Mouse (Mus musculus) CH12.LX (cell line): ENCODE data around the gene Mroh2a. TPM values are rescaled to one million over a fixed set of nuclear protein-coding genes. Genes with fewer than 3 reads are reported as not detected.

Source experiments
- DNase-seq: peaks from one replicate; pipeline ENCODE4 v3.0.0-alpha.2; 2013; ENCODE audit errors: extremely low read depth
- H3K27ac ChIP-seq: 2 replicates; pipeline ENCODE4 v1.5.1; 2012; ENCODE audit warnings: low read depth, mild to moderate bottlenecking, control low read depth, moderate library complexity; ENCODE audit not compliant: insufficient read depth
- H3K27me3 ChIP-seq: replicated peaks from 2 replicates; pipeline ENCODE3; 2012; ENCODE audit warnings: inconsistent platforms
- H3K36me3 ChIP-seq, 2 experiments: replicated peaks in 1 of 2; 2 replicates each; pipeline versions ENCODE3 to v1.6.1; 2012; ENCODE audit warnings: inconsistent platforms in 1 of 2, low read length in 1 of 2, mild to moderate bottlenecking in 1 of 2, mixed read lengths in 1 of 2, moderate library complexity in 1 of 2; ENCODE audit not compliant: control insufficient read depth in 1 of 2, insufficient read depth in 1 of 2
- H3K4me1 ChIP-seq, 2 experiments: 2 replicates each; pipeline ENCODE4 v1.6.1; 2012; ENCODE audit warnings: inconsistent platforms in 1 of 2, moderate library complexity in 1 of 2; ENCODE audit not compliant: insufficient read depth in 2 of 2, control insufficient read depth in 1 of 2
- H3K4me2 ChIP-seq: 2 replicates; pipeline ENCODE4 v1.6.1; 2012; ENCODE audit warnings: low read depth, mild to moderate bottlenecking, control low read depth; ENCODE audit not compliant: poor library complexity, insufficient read depth, severe bottlenecking
- H3K4me3 ChIP-seq, 3 experiments: fragments of 150-350 bp in 1 of 3; sonication (generic) in 1 of 3; replicated peaks in 1 of 3; 2 replicates each; pipeline versions ENCODE3 to v1.5.1; 2011 to 2012; ENCODE audit warnings: low read depth in 2 of 3, low read length in 2 of 3, mild to moderate bottlenecking in 2 of 3, moderate library complexity in 2 of 3, control low read depth in 1 of 3, improper control_type of control experiment in 1 of 3, inconsistent platforms in 1 of 3, mixed read lengths in 1 of 3; ENCODE audit not compliant: poor library complexity in 1 of 3
- H3K79me2 ChIP-seq: replicated peaks from 2 replicates; pipeline ENCODE4 v1.6.1; 2012; ENCODE audit warnings: mild to moderate bottlenecking, moderate library complexity; ENCODE audit not compliant: control insufficient read depth, poor library complexity, insufficient read depth, severe bottlenecking; ENCODE audit errors: extremely low read depth
- H3K9ac ChIP-seq: 2 replicates; pipeline ENCODE4 v1.6.1; 2012; ENCODE audit warnings: low read depth, mild to moderate bottlenecking, control low read depth, moderate library complexity; ENCODE audit not compliant: insufficient read depth
- H3K9me3 ChIP-seq: replicated peaks from 2 replicates; pipeline ENCODE3; 2012; ENCODE audit warnings: low read length, inconsistent platforms, mixed read lengths
- BHLHE40 ChIP-seq: IDR thresholded peaks from 2 replicates; pipeline ENCODE4 v1.6.1; 2011; ENCODE audit warnings: mild to moderate bottlenecking, low read depth, low read length, improper control_type of control experiment
- CHD2 ChIP-seq: IDR thresholded peaks from 2 replicates; pipeline ENCODE4 v1.6.1; 2011; ENCODE audit warnings: low read length, improper control_type of control experiment
- CTCF ChIP-seq, 2 experiments: IDR thresholded peaks in 1 of 2; conservative IDR thresholded peaks in 1 of 2; 2 replicates each; pipeline ENCODE4 v1.5.1; 2011 to 2012; ENCODE audit warnings: low read depth in 2 of 2, low read length in 2 of 2, improper control_type of control experiment in 1 of 2, inconsistent platforms in 1 of 2, mild to moderate bottlenecking in 1 of 2, moderate library complexity in 1 of 2
- E2F4 ChIP-seq: IDR thresholded peaks from 2 replicates; pipeline ENCODE4 v1.6.1; 2011; ENCODE audit warnings: low read depth, low read length, improper control_type of control experiment; ENCODE audit not compliant: insufficient replicate concordance
- EP300 ChIP-seq: IDR thresholded peaks from 2 replicates; pipeline ENCODE4 v1.6.1; 2011; ENCODE audit warnings: low read length, improper control_type of control experiment
- IRF4 ChIP-seq: IDR thresholded peaks from 2 replicates; pipeline ENCODE4 v1.6.1; 2014; ENCODE audit warnings: low read depth, mild to moderate bottlenecking, inconsistent platforms, low read length, improper control_type of control experiment
- JUN ChIP-seq: IDR thresholded peaks from 2 replicates; pipeline ENCODE4 v1.6.1; 2011; ENCODE audit warnings: low read depth, mild to moderate bottlenecking, low read length, improper control_type of control experiment, moderate library complexity; ENCODE audit not compliant: insufficient read depth
- KAT2A ChIP-seq: IDR thresholded peaks from 2 replicates; pipeline ENCODE4 v1.6.1; 2012; ENCODE audit warnings: low read length, improper control_type of control experiment, inconsistent platforms; ENCODE audit not compliant: insufficient replicate concordance
- MAFK ChIP-seq: IDR thresholded peaks from 2 replicates; pipeline ENCODE4 v1.6.1; 2011; ENCODE audit warnings: low read length, improper control_type of control experiment; ENCODE audit not compliant: insufficient replicate concordance
- MEF2A ChIP-seq: IDR thresholded peaks from 2 replicates; pipeline ENCODE4 v1.6.1; 2014; ENCODE audit warnings: low read depth, mild to moderate bottlenecking, inconsistent platforms, low read length, improper control_type of control experiment, borderline replicate concordance
- PAX5 ChIP-seq: IDR thresholded peaks from 2 replicates; pipeline ENCODE4 v1.6.1; 2012; ENCODE audit warnings: low read length, inconsistent platforms, mixed read lengths
- POLR2A ChIP-seq: IDR thresholded peaks from 2 replicates; pipeline ENCODE4 v1.6.1; 2011; ENCODE audit warnings: low read depth, mild to moderate bottlenecking, improper control_type of control experiment, low read length
- RAD21 ChIP-seq: IDR thresholded peaks from 2 replicates; pipeline ENCODE4 v1.6.1; 2011; ENCODE audit warnings: low read depth, mild to moderate bottlenecking, low read length, improper control_type of control experiment, moderate library complexity
- SMC3 ChIP-seq: IDR thresholded peaks from 2 replicates; pipeline ENCODE4 v1.6.1; 2011; ENCODE audit warnings: low read depth, low read length, improper control_type of control experiment
- TBP ChIP-seq: conservative IDR thresholded peaks from 2 replicates; pipeline ENCODE4 v1.6.1; 2011; ENCODE audit warnings: low read depth, low read length, improper control_type of control experiment
- dilution Hi-C: fragments of 300-500 bp; cut with MboI; formaldehyde crosslinking; loops from 2 replicates; pipeline ENCODE4 v1.14.3; 2020; ENCODE audit warnings: low sequenced_read_pairs; ENCODE audit not compliant: extremely low pct_unique_long_range_greater_than_20kb, extremely low pct_ligation_motif_present
- in situ Hi-C: fragments of 300-500 bp; cut with MboI; formaldehyde crosslinking; loops from 3 replicates; pipeline ENCODE4 v1.14.3; 2019; ENCODE audit warnings: low sequenced_read_pairs, low pct_ligation_motif_present, low pct_unique_long_range_greater_than_20kb, mixed read lengths
- polyA plus RNA-seq: library from polyadenylated mRNA; unstranded; fragments of >175 nt; gene quantifications from 2 replicates; pipeline ENCODE4 v1.2.1, GENCODE M21; 2012; ENCODE audit warnings: low read depth; ENCODE audit not compliant: insufficient read length
- total RNA-seq, 2 experiments: library from RNA; depleted of rRNA; stranded (reverse); fragments of 300-350 nt in 1 of 2; fragments of >200 nt in 1 of 2; gene quantifications; 2 replicates each; pipeline ENCODE4 v1.2.3; 2012 to 2014

The Mroh2a gene
- total and polyA plus RNA-seq, 3 experiments = 0.17 to 1.0 TPM; not detected in 1

- no peaks in the 10 kb centered on the region for H3K36me3 ChIP-seq
- H3K4me2 ChIP-seq = no peak overlapping the region
- dilution Hi-C loops (no loop called here), in situ Hi-C loops (no loop called here)
- no peak overlapping the region for H3K4me3 ChIP-seq
- TF ChIP-seq CHD2 (0 out of 2 replicates have a peak, but pooled peaks have one; percentile 10), MAFK (0 out of 2 replicates have a peak, but pooled peaks have one; percentile 13), EP300 (no peak)
- no peak for DNase-seq
- no peaks in the 10 kb centered on the region for H3K4me1 ChIP-seq
- no peak overlapping the region for H3K9ac ChIP-seq
- H3K79me2 ChIP-seq = no peaks in the 10 kb centered on the region
- peaks cover 36% of the 10 kb centered on the region for H3K27me3 ChIP-seq
- H3K27ac ChIP-seq = no peak overlapping the region
- H3K9me3 ChIP-seq = peaks cover 29% of the 10 kb centered on the region
These were observed 73.7 kb downstream of the Mroh2a start for GRCm38 (mm10) chr1:88300301-88301050.

GRCm38 (mm10) chr1:88301121-88302014 lies 74.6 kb downstream of the Mroh2a start:
- dilution Hi-C loops = no loop called here
- no peak for TF ChIP-seq TBP
- no peak for TF ChIP-seq JUN
- peak; percentile 48 for TF ChIP-seq RAD21
- TF ChIP-seq PAX5 = no peak
- no peak for TF ChIP-seq MEF2A
- peak; percentile 52 for TF ChIP-seq SMC3
- TF ChIP-seq IRF4 = no peak
- TF ChIP-seq KAT2A = no peak
- no peak for TF ChIP-seq BHLHE40
- TF ChIP-seq POLR2A = no peak
- TF ChIP-seq E2F4 = no peak
- peak in 1 of 2 experiments; percentile 72; a peak in 2 of 4 replicates for TF ChIP-seq CTCF (conservative IDR thresholded peaks at IDR 0.05 in 1 of 2, IDR thresholded peaks at IDR 0.05 in 1 of 2; ENCODE audit: low read depth in 2 of 2, low read length in 2 of 2)
- Histone ChIP-seq H3K36me3 (no peaks in the 10 kb centered on the region), H3K9ac (no peak overlapping the region), H3K27me3 (peaks cover 30% of the 10 kb centered on the region), H3K79me2 (no peaks in the 10 kb centered on the region), H3K4me1 (no peaks in the 10 kb centered on the region), H3K9me3 (peaks cover 28% of the 10 kb centered on the region), H3K4me3 (no peak overlapping the region), H3K27ac (no peak overlapping the region), H3K4me2 (no peak overlapping the region)
- in situ Hi-C loops = no loop called here
- DNase-seq = peak; percentile 53
